Mouse (Mus musculus) heart, postnatal 0 days (tissue): Measurements from ENCODE around the gene Rps27. TPM values are rescaled to one million over a fixed set of nuclear protein-coding genes. Genes with fewer than 3 reads are reported as not detected.

ENCODE experiments used
- ATAC-seq: fragments of 200-750 bp; cut with Nextera tagmentation; 2 replicates; pipeline ENCODE4 v1.8.0; 2017; ENCODE audit warnings: low read depth, moderate number of reproducible peaks, moderate library complexity; ENCODE audit not compliant: insufficient read depth
- DNase-seq: peaks from one replicate; pipeline ENCODE4 v3.0.0-alpha.2; 2016; ENCODE audit warnings: low spot score
- H3K27ac ChIP-seq: fragments of 300-500 bp; sonication (generic); 2 replicates; pipeline ENCODE4 v1.5.1; 2014; ENCODE audit warnings: low read depth, mild to moderate bottlenecking
- H3K27me3 ChIP-seq: fragments of 300-500 bp; sonication (generic); 2 replicates; pipeline ENCODE4 v1.6.1; 2014; ENCODE audit warnings: low read length, mixed read lengths; ENCODE audit not compliant: control insufficient read depth, insufficient read depth
- H3K36me3 ChIP-seq: fragments of 300-500 bp; sonication (generic); replicated peaks from 2 replicates; pipeline ENCODE4 v1.6.1; 2014; ENCODE audit warnings: low read length, mixed read lengths; ENCODE audit not compliant: control insufficient read depth, insufficient read depth
- H3K4me1 ChIP-seq: fragments of 300-500 bp; sonication (generic); 2 replicates; pipeline ENCODE4 v1.6.1; 2014; ENCODE audit warnings: antibody characterized with exemption; ENCODE audit not compliant: control insufficient read depth, insufficient read depth
- H3K4me2 ChIP-seq: fragments of 300-500 bp; sonication (generic); 2 replicates; pipeline ENCODE4 v1.6.1; 2014; ENCODE audit warnings: low read depth, mild to moderate bottlenecking, low read length, moderate library complexity
- H3K4me3 ChIP-seq: fragments of 300-500 bp; sonication (generic); 2 replicates; pipeline ENCODE4 v1.5.1; 2014; ENCODE audit warnings: low read depth, low read length
- H3K9ac ChIP-seq: fragments of 300-500 bp; sonication (generic); replicated peaks from 2 replicates; pipeline ENCODE4 v1.6.1; 2014; ENCODE audit warnings: low read depth, low read length, mixed read lengths
- H3K9me3 ChIP-seq: fragments of 300-500 bp; sonication (generic); replicated peaks from 2 replicates; pipeline ENCODE4 v1.6.1; 2016; ENCODE audit warnings: low read length; ENCODE audit not compliant: control insufficient read depth
- CTCF ChIP-seq: IDR thresholded peaks from 2 replicates; pipeline ENCODE4 v1.5.1; 2016; ENCODE audit warnings: antibody characterized with exemption, control low read depth, low read depth
- EP300 ChIP-seq: IDR thresholded peaks from 2 replicates; pipeline ENCODE4 v1.6.1; 2016; ENCODE audit warnings: antibody characterized with exemption, low read depth
- WGBS: fragments of 180-500 bp; shearing (Covaris S2); extraction: QIAGEN DNeasy Blood & Tissue Kit; methylation state at CpG from one replicate; pipeline ENCODE4 v1.1.7; 2014; 5-methylcytosine and 5-hydroxymethylcytosine counted together
- polyA plus RNA-seq: library from polyadenylated mRNA; unstranded; fragments of >200 nt; fragmentation: Nextera tagmentation; extraction: Ambion mirVana; gene quantifications from 2 replicates; pipeline ENCODE4 v1.2.1, GENCODE M21; 2015
- total RNA-seq: library from RNA; depleted of rRNA; stranded (reverse); fragments of >200 nt; gene quantifications from 2 replicates; pipeline ENCODE4 v1.2.3, GENCODE M21; 2014; ENCODE audit warnings: low replicate concordance

Rps27 gene
- total and polyA plus RNA-seq, 2 experiments from 2014 or later, result 908 to 3,347 TPM

GRCm38 (mm10) chr3:90242984-90243775 is 29.7 kb upstream of the Rps27 start, which contains the start of gene Creb3l4:
Creb3l4 (minus strand) TSS chr3:90243512.
- ATAC-seq, result peak; percentile 54
- WGBS, result 7% methylated on average over 19 of the region's 19 CpGs

DNA sequence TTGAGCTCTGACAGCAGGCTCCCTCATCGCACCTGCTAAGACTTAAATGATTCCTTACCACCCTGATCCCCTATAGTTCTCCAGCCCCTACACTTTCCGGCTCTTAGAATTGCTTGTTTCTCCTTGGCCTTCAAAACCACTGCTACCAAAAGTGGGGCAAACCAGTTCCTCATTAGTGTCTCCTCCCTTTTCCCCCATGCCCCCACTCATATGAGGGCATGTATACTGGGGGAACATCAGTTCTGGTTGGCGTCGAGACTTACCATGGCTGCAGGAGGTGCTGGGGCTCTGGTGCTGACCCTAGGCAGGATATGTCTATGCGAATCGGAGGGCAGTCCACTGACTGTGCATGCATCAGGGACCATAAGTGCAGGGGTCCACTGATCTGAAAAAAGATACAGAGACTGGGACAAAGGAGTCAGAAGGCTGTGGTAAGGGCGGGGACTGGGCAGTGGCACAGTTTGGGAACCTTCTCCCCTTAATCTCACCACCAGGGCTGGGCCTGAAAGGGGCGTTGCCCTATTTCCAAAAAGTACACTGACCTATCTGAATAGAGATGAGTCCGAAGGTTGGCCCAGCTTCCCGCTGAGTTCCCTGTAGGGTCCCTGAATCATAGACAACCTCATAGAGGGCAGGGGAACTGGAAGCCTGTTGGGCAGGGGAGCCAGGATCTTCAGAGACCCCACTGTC is 28.4 kb upstream of the Rps27 start:
- no peaks in the 10 kb centered on the region for H3K27me3 ChIP-seq
- ATAC-seq (no peak), DNase-seq (no peak)
- no peak overlapping the region for H3K9ac ChIP-seq
- peaks cover 8% of the 10 kb centered on the region; the same call in 1 of the 2 replicates for H3K4me1 ChIP-seq
- no peak overlapping the region for H3K27ac ChIP-seq
- H3K9me3 ChIP-seq, result no peaks in the 10 kb centered on the region
- 87% methylated on average over 10 of the region's 10 CpGs for WGBS
- H3K4me3 ChIP-seq, result no peak overlapping the region
- TF ChIP-seq CTCF, result no peak
- H3K36me3 ChIP-seq, result 0 out of 2 replicates have a peak, but pooled peaks cover 3% of the 10 kb centered on the region
- H3K4me2 ChIP-seq, result no peak overlapping the region

More at GRCm38 (mm10) chr3:90242984-90243775, 29.7 kb upstream of the Rps27 start, which contains the start of gene Creb3l4:
- peak within 1 kb of the TSS; percentile 42 for H3K4me3 ChIP-seq
- no peak within 1 kb of the TSS; the same call in 1 of the 2 replicates for H3K27ac ChIP-seq
- H3K36me3 ChIP-seq, result no peaks in the 10 kb centered on the region
- H3K9ac ChIP-seq, result peak within 1 kb of the TSS; percentile 22; the same call in 1 of the 2 replicates
- peaks cover 8% of the 10 kb centered on the region; the same call in 1 of the 2 replicates for H3K4me1 ChIP-seq
- TF ChIP-seq CTCF, result no peak
- no peak for TF ChIP-seq EP300
- no peaks in the 10 kb centered on the region for H3K27me3 ChIP-seq
- H3K9me3 ChIP-seq, result no peaks in the 10 kb centered on the region
- H3K4me2 ChIP-seq, result peak within 1 kb of the TSS; percentile 66
- peak; percentile 76 for DNase-seq

GRCm38 (mm10) chr3:90241251-90241650 is 27.8 kb upstream of the Rps27 start:
- DNase-seq (no peak), ATAC-seq (no peak)
- peaks cover 8% of the 10 kb centered on the region; the same call in 1 of the 2 replicates for H3K4me1 ChIP-seq
- peaks cover 9% of the 10 kb centered on the region for H3K36me3 ChIP-seq
- WGBS, result 96% methylated on average over 2 of the region's 2 CpGs
- no peak overlapping the region for H3K9ac ChIP-seq
- no peak overlapping the region for H3K4me2 ChIP-seq
- H3K27ac ChIP-seq, result no peak overlapping the region
- H3K27me3 ChIP-seq, result no peaks in the 10 kb centered on the region
- no peak for TF ChIP-seq CTCF
- TF ChIP-seq EP300, result no peak
- no peaks in the 10 kb centered on the region for H3K9me3 ChIP-seq
- H3K4me3 ChIP-seq, result no peak overlapping the region

GRCm38 (mm10) chr3:90231507-90232333 is 18.3 kb upstream of the Rps27 start, which contains the start of gene Jtb:
Jtb (plus strand) TSS chr3:90231597.
- TF ChIP-seq EP300 (0 out of 2 replicates have a peak, but pooled peaks have one; percentile 27), CTCF (no peak)
- Histone ChIP-seq H3K27ac (peak within 1 kb of the TSS; percentile 94), H3K4me3 (peak within 1 kb of the TSS; percentile 81), H3K36me3 (peaks cover 30% of the 10 kb centered on the region), H3K27me3 (no peaks in the 10 kb centered on the region), H3K4me1 (peaks cover 7% of the 10 kb centered on the region), H3K9me3 (no peaks in the 10 kb centered on the region), H3K4me2 (peak within 1 kb of the TSS; percentile 94), H3K9ac (peak within 1 kb of the TSS; percentile 82)
- peak; percentile 91 for DNase-seq
- WGBS, result 0% methylated on average over 61 of the region's 61 CpGs
- ATAC-seq, result peak; percentile 97

GRCm38 (mm10) chr3:90231075-90231474 is 17.6 kb upstream of the Rps27 start:
- Histone ChIP-seq H3K27ac (no peak overlapping the region), H3K4me1 (peaks cover 7% of the 10 kb centered on the region), H3K27me3 (no peaks in the 10 kb centered on the region), H3K9me3 (no peaks in the 10 kb centered on the region), H3K4me2 (peak overlapping the region; percentile 94), H3K4me3 (peak overlapping the region; percentile 81), H3K36me3 (peaks cover 25% of the 10 kb centered on the region), H3K9ac (0 out of 2 replicates have a peak overlapping the region, but pooled peaks have one; percentile 82)
- 8% methylated on average over 8 of the region's 8 CpGs for WGBS
- TF ChIP-seq EP300, result 0 out of 2 replicates have a peak, but pooled peaks have one; percentile 22
- TF ChIP-seq CTCF, result no peak
- ATAC-seq, result no peak
- DNase-seq, result no peak
